Mouse (Mus musculus) heart, embryonic 14.5 days (tissue): ENCODE measurements around the gene Slc45a3. TPM values are rescaled to one million over a fixed set of nuclear protein-coding genes. Genes with fewer than 3 reads are reported as not detected.

ENCODE experiments used
- ATAC-seq: fragments of 200-750 bp; cut with Nextera tagmentation; 2 replicates; pipeline ENCODE4 v1.8.0; 2017; ENCODE audit warnings: low read depth, moderate TSS enrichment; ENCODE audit not compliant: insufficient number of reproducible peaks, insufficient read depth, low FRiP score
- H3K27ac ChIP-seq, 2 experiments: fragments of 200-500 bp in 1 of 2; fragments of 300-500 bp in 1 of 2; sonication (generic) in 1 of 2; replicated peaks in 1 of 2; 2 replicates each; pipeline ENCODE4 v1.5.1; 2012 to 2014; ENCODE audit warnings: low read depth in 2 of 2, low read length in 2 of 2, control low read depth in 1 of 2, mild to moderate bottlenecking in 1 of 2, mixed read lengths in 1 of 2; ENCODE audit not compliant: control insufficient read depth in 1 of 2, insufficient read depth in 1 of 2
- H3K27me3 ChIP-seq: fragments of 300-500 bp; sonication (generic); 2 replicates; pipeline ENCODE4 v1.6.1; 2014; ENCODE audit warnings: mild to moderate bottlenecking, low read length, control low read depth; ENCODE audit not compliant: control insufficient read depth, insufficient read depth
- H3K36me3 ChIP-seq: fragments of 300-500 bp; sonication (generic); 2 replicates; pipeline ENCODE4 v1.6.1; 2014; ENCODE audit warnings: mild to moderate bottlenecking, control low read depth, low read length, mixed read lengths; ENCODE audit not compliant: control insufficient read depth, insufficient read depth
- H3K4me1 ChIP-seq, 2 experiments: fragments of 200-500 bp in 1 of 2; fragments of 300-500 bp in 1 of 2; sonication (generic) in 1 of 2; 2 replicates each; pipeline ENCODE4 v1.6.1; 2012 to 2014; ENCODE audit warnings: low read length in 2 of 2, control low read depth in 1 of 2, mixed read lengths in 1 of 2; ENCODE audit not compliant: control insufficient read depth in 2 of 2, insufficient read depth in 2 of 2
- H3K4me2 ChIP-seq: fragments of 300-500 bp; sonication (generic); 2 replicates; pipeline ENCODE4 v1.6.1; 2014; ENCODE audit warnings: mild to moderate bottlenecking, low read length
- H3K4me3 ChIP-seq, 2 experiments: fragments of 200-500 bp in 1 of 2; fragments of 300-500 bp in 1 of 2; sonication (generic) in 1 of 2; 2 replicates each; pipeline ENCODE4 v1.5.1; 2012 to 2014; ENCODE audit warnings: low read length in 2 of 2, mild to moderate bottlenecking in 2 of 2, control low read depth in 1 of 2, low read depth in 1 of 2, moderate library complexity in 1 of 2; ENCODE audit not compliant: control insufficient read depth in 1 of 2, insufficient read depth in 1 of 2
- H3K9ac ChIP-seq: fragments of 300-500 bp; sonication (generic); 2 replicates; pipeline ENCODE4 v1.6.1; 2014; ENCODE audit warnings: mild to moderate bottlenecking, low read length
- H3K9me3 ChIP-seq: fragments of 300-500 bp; sonication (generic); 2 replicates; pipeline ENCODE4 v1.6.1; 2016; ENCODE audit warnings: low read length, control low read depth; ENCODE audit not compliant: control insufficient read depth
- WGBS: fragments of 180-500 bp; shearing (Covaris S2); extraction: QIAGEN DNeasy Blood & Tissue Kit; methylation state at CpG from one replicate; pipeline ENCODE4 v1.1.7; 2014; 5-methylcytosine and 5-hydroxymethylcytosine counted together
- polyA plus RNA-seq: library from polyadenylated mRNA; unstranded; fragments of >200 nt; fragmentation: Nextera tagmentation; extraction: Ambion mirVana; gene quantifications from 2 replicates; pipeline ENCODE4 v1.2.1, GENCODE M21; 2014

The Slc45a3 gene
- polyA plus RNA-seq, 1 experiment from 2014 or later: 3.1 TPM

- H3K9me3 ChIP-seq: no peaks in the 10 kb centered on the region
- peak overlapping the region; percentile 98 for H3K9ac ChIP-seq
- WGBS: 35% methylated on average over 5 of the region's 5 CpGs
- no peaks in the 10 kb centered on the region for H3K27me3 ChIP-seq
- peak overlapping the region; percentile 62 for H3K4me2 ChIP-seq
- H3K4me3 ChIP-seq: peak overlapping the region in 1 of 2 experiments; percentile 90; a peak in 3 of 4 replicates
- no peak for ATAC-seq
- H3K4me1 ChIP-seq: peaks cover 3 to 12% of the 10 kb centered on the region in 2 experiments; a peak in 3 of 4 replicates
- H3K27ac ChIP-seq: peak overlapping the region; percentile 27 to 99
- H3K36me3 ChIP-seq: no peaks in the 10 kb centered on the region
Observed at GRCm38 (mm10) chr1:132006721-132007120, 44.0 kb downstream of the Slc45a3 start.

DNA sequence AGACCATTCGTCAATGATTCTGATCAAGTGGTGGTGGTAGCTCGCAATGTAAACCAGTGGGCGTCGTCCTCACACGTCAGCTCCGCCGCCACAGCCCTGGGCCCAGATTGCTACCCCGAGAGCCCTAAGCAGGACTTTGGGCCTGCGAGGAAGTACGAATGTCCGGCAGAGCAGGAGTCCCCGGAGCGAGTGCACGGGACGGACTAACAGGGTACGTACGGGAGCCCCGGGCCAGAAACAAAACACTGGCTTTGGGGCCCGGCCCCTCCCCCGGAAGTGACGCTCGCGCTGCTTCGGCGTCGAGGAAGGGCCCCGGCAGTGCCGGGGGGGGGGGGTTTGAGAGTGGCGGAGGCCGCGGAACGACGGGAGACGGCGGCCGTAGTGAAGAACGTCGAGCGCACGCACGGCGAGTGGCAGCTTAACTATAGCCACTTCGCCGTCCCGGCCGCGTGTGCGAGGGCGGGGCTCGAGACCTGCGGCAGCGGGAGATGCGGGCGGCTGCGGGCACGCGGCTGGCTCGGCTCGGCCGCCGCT, 44.6 kb downstream of the Slc45a3 start, which contains the start of gene Elk4:
Elk4 (plus strand) TSS at position 326 of the 534 bp plus-strand sequence.
- H3K9me3 ChIP-seq: no peaks in the 10 kb centered on the region
- under 1% methylated on average over 59 of the region's 61 CpGs for WGBS
- no peaks in the 10 kb centered on the region for H3K27me3 ChIP-seq

DNA sequence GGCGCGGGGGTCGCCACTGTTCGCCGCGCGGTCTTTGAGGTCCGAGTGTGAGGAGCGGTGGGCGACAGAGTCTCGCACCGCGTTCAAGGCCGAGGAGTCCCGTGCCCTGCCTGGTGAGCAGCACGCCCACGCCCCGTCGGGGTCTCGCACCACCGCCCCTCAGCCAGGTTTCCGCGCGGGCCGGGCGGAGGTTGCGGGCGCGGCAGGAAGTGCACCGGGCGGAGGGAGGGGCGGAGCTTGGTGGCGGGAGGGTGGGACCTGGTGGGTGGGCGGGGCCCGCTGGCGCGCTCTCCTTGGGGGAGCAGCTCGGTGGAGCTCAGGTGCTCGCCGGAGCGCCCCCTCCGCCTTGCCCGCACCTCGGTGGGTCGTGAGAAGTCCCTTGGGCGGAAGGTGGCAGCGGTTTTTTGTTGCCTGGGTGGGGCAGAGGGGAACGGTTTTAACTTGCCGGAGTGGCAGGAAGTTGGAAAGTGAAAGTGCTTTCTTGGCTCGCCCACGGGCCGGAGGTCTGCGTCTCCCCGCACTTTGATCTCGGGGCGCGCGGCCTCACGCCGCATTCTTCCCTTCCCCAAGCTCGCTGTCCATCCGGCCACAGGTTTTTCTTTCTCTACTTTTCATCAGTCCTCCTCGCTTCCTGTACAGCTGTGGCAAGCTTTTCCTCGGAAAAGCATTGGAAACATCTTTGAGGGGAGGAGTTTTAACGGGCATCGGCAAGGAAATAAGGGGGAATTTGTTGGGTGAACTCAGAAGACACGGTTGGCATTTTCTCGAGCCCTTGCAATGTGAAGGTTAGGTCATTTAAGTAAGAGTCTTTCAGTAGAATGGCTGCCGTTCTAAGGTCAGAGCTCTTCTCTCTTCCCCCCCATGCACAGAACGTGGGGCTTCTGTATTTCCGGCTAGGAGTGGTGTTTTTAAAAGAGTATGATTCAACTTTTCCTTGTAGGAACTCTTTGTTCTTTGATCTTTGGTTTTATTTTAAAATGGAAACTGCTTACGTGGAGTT, 45.4 kb downstream of the Slc45a3 start:
- no peaks in the 10 kb centered on the region for H3K36me3 ChIP-seq
- no peaks in the 10 kb centered on the region for H3K27me3 ChIP-seq
- WGBS: under 1% methylated on average over 66 of the region's 72 CpGs
- peak overlapping the region; percentile 98 for H3K9ac ChIP-seq
- peak overlapping the region; percentile 58 to 90 for H3K4me3 ChIP-seq
- H3K27ac ChIP-seq: peak overlapping the region; percentile 98 to 99
- peaks cover 3 to 12% of the 10 kb centered on the region in 2 experiments; a peak in 3 of 4 replicates for H3K4me1 ChIP-seq
- peak overlapping the region; percentile 71 for H3K4me2 ChIP-seq
- H3K9me3 ChIP-seq: no peaks in the 10 kb centered on the region
- ATAC-seq: peak; percentile 90

More for the DNA sequence above, 44.6 kb downstream of the Slc45a3 start, which contains the start of gene Elk4:
- ATAC-seq: peak; percentile 87
- Histone ChIP-seq H3K9ac (peak within 1 kb of the TSS; percentile 98), H3K27ac (peak within 1 kb of the TSS; percentile 98 to 99), H3K4me3 (peak within 1 kb of the TSS; percentile 58 to 90), H3K36me3 (no peaks in the 10 kb centered on the region), H3K4me1 (peaks cover 3 to 12% of the 10 kb centered on the region in 2 experiments; a peak in 3 of 4 replicates), H3K4me2 (peak within 1 kb of the TSS; percentile 71)

GRCm38 (mm10) chr1:132008881-132009644, 46.3 kb downstream of the Slc45a3 start:
- Histone ChIP-seq H3K4me2 (peak overlapping the region; percentile 71), H3K27me3 (no peaks in the 10 kb centered on the region), H3K9ac (peak overlapping the region; percentile 98), H3K4me3 (peak overlapping the region; percentile 29 to 90), H3K9me3 (no peaks in the 10 kb centered on the region), H3K27ac (no peak overlapping the region; a peak in 1 of 4 replicates), H3K36me3 (peaks cover 4% of the 10 kb centered on the region), H3K4me1 (peaks cover 3 to 12% of the 10 kb centered on the region in 2 experiments; a peak in 3 of 4 replicates)
- no peak for ATAC-seq
- 42% methylated on average over 8 of the region's 8 CpGs for WGBS

DNA sequence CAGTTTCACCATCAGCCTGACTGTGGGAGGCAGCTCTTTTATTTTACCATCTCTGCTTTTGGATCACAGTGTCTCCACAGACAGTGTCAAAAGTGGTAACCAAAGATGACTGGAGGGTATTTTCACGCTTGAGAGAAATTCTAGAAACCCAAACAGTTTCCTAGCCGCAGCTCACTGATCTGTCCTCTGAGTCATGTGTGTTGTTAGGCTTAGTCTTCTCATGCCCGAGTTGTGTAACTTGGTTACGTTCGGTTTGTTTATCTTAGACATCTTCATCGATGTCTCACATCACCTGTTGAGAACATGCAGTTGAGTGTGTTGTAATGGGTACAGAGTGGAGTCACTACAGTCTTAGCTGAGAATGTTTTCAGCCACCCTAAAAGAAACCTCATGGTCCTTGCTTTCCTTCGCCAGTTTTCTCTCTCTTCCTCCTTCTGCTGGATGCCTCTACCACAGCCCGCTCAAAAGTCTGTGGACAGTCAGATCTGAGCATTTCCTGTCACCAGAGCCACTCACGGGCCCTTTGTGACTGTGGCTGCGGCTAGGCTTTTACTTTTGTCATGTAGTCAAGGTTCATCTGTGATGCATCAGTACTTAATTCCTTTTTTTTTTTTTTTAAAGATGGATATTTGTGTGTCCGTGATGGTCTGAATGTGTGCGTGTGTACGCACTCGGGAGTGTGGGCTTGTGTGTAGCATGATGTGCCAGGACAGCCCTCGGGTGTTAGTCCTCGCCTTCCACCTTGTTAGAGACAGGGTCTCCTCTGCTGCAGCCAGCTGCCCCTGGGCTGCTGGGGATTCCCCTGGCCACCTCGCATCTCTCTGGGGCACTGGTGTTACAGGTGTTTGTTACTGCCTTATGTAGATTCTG, 48.1 kb downstream of the Slc45a3 start:
- ATAC-seq: no peak
- Histone ChIP-seq H3K4me1 (peaks cover 3 to 12% of the 10 kb centered on the region in 2 experiments; a peak in 3 of 4 replicates), H3K27me3 (no peaks in the 10 kb centered on the region), H3K4me3 (no peak overlapping the region), H3K9me3 (no peaks in the 10 kb centered on the region), H3K36me3 (peaks cover 21% of the 10 kb centered on the region), H3K27ac (no peak overlapping the region), H3K4me2 (no peak overlapping the region), H3K9ac (no peak overlapping the region)
- WGBS: 86% methylated on average over 17 of the region's 17 CpGs

- Histone ChIP-seq H3K4me2 (no peak overlapping the region), H3K27me3 (no peaks in the 10 kb centered on the region), H3K4me1 (peaks cover 3 to 8% of the 10 kb centered on the region in 2 experiments; a peak in 3 of 4 replicates), H3K9me3 (no peaks in the 10 kb centered on the region), H3K27ac (no peak overlapping the region), H3K4me3 (no peak overlapping the region), H3K36me3 (peaks cover 26% of the 10 kb centered on the region), H3K9ac (no peak overlapping the region)
- 80% methylated on average over 2 of the region's 2 CpGs for WGBS
- no peak for ATAC-seq
Observed at GRCm38 (mm10) chr1:132011785-132012184, 49.0 kb downstream of the Slc45a3 start.
